Mouse (Mus musculus) thymus, adult 18-20 months (tissue): Measurements from ENCODE around the gene Mob3a.

Experiments
- DNase-seq, 2 experiments: peaks; one replicate each; pipeline ENCODE4 v3.0.0; 2022; ENCODE audit warnings: mixed read lengths in 2 of 2

Mob3a gene

DNA sequence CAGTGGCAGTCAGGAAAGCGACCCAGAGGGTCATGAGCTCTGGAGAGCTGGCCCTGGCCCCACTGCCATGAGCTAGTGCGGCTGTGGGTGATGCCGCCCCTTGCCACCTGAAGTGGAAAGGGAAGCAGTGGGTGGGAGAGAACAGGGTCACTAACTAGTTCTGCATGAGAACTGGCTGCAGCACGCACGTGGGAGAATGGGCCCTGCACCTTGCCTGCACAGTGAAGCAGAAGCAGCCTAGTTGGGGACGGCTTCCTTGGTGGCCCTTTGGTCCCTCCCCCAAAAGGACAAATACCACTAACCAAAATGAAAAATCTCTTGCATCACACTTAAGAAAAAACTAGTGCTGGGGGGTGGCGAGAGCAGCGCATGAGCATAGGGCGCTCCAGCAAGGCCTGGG, 3.2 kb downstream of the Mob3a start:
- DNase-seq, result no peak

DNA sequence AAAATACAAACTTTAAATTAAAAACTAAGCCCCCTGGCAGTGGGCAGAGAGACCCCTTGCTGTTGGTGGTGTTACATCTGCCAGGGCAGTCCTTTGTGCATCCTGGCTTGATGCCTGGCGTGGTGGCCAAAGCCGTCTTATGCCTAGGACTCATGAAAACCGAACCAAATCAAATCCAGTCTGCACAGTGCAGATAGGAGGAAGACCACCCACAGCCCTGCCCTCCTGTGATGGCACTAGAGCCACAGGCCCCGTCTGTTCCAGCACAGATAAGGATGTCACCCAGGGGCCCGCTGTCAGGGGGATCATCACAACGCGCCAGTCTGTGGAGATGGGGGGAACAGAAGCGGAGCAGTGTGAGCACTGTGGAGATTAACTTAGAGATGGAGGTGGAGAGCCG, 4.0 kb downstream of the Mob3a start:
- no peak for DNase-seq

DNA sequence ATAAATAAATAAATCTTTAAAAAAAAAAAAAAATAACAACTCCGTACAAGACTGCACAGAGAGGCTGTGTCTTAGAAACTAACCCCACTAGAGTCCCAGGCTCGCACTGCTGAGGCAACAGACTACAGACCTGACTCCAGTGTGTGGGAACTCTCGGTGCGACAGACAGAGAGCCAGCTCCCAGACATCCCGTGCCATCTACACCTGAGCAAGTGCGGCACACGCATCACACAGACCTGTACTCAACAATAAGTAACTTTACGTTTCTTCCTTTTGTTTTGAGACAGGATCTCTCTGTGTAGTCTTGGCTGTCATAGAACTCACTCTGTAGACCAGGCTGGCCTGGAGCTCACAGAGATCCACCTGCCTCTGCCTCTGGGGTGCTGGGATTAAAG, 4.4 kb downstream of the Mob3a start:
- DNase-seq, result no peak

DNA sequence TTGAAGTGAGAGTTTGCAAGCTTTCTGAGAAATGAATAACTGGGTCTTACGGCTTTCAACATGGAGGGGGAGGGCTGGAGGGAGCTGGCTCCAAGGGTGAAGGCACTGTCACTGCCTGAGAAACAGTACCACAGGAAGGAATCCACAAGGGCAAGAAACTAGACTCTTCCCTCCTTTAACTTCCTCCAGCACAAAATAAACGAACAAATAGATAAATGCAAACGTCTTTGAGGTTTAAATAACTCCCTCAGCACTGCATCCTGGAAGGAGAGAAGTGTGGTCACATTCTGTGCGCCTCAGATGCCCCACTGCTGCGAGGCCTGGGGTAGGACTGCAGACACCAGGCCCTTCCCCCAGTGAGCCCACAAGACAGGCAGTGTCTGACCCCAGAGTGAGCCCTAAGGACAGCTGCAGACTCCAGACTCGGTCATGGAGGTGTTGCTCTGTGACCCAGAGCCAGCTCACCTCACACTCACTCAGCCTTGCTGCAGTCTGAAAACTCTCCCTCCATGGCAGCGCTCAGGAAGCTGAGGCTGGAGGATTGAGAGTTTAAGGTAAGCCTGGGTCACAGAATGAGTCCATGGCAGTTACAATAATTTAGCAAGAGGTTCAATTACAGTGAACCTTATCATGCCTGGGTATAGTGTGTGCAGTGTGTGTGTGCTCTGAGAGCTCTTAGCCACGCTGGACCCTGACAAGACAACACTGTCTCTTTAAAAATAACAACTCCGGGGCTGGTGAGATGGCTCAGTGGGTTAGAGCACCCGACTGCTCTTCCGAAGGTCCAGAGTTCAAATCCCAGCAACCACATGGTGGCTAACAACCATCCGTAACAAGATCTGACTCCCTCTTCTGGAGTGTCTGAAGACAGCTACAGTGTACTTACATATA, 5.0 kb downstream of the Mob3a start:
- DNase-seq, result no peak

DNA sequence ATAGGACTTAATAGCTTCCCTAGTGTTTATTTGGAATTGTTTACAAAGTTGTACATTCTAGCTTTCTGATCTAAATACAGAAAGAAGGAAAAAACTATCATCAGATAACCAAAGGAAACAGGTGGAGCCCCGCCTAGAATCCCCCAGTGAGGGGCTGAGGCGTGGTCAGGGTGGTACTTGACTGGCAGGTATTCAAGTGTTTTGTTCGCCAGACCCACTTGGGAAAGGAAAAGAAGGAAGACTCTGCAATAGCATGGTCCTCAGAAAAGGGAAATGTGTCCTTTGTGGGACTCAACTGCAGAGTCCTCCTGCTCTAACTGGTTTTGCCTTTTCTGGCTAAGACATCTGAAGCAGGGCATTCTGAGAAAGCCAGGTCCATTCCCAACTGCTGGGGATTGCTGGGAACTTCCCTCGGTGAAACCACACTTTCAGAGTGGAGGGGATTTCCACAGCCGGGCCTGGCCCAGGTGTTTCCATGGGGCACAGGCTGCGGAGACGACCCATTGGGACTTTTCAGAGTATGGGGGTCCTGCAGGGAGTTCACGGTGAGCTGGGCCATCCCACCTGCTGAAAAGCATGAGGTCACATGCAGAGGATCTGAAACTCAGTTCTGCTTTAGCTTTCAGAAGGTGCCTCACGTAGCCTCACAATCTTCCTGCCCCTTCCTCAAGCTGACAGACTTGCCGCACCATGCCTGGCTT, 5.8 kb downstream of the Mob3a start:
- peak in 1 of 2 experiments; percentile 59 for DNase-seq

DNA sequence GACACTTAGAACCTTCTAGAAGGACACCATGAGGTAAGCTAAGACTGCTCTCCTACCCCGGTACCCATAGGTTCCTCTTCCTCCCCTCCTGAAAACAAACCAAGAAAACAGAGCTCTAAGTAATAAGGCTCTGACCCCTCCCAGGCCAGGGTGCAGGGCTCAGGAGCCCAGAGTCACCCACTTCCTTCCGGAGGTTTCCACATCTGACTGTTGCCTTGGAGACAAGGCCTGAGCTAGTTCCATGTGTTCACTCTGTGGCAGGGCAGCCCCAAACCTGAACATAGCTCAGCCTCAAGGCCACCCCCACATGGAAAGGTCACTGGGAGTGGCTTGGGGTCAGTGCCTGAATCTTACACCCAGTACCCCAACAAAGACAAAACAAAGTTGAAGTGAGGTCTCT, 6.6 kb downstream of the Mob3a start:
- DNase-seq, result peak; percentile 79 to 92

DNA sequence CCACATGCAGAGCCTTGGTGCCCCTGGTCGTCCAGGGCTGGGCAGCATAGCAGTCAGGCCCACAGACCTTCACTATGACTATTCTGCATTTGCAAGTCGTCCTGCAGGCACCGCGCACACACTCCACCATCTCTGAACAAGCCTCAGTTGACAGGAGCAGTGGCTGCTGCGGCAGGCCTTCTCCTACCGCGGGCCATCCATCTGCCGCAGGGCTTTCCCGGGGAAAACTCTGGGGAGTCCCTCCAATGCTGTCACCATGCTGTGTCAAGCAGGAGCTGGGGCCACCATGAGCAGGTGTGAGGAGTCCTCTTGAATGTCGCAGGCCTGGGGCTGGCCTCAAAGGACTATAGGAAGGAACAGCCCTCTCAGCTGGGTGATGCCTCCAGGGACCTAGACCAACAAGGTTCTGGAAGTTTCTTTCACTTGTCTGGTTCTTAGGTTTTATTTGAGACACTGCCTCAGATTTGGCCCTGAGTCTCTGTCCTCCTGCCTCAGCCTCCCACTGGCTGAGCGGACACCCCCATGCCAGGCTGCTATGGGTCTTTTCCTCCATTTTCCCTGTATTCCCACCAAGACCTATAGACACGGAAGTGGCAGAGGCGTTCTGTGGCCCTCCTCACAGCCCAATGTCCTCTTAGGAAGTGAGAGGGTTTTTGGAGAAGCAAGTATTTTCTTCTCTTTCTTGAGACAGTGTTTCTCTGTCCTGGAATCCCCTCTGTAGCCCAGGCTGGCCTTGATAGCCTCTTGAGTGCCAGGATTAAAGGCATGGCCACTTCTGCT, 7.4 kb downstream of the Mob3a start:
- DNase-seq, result no peak

DNA sequence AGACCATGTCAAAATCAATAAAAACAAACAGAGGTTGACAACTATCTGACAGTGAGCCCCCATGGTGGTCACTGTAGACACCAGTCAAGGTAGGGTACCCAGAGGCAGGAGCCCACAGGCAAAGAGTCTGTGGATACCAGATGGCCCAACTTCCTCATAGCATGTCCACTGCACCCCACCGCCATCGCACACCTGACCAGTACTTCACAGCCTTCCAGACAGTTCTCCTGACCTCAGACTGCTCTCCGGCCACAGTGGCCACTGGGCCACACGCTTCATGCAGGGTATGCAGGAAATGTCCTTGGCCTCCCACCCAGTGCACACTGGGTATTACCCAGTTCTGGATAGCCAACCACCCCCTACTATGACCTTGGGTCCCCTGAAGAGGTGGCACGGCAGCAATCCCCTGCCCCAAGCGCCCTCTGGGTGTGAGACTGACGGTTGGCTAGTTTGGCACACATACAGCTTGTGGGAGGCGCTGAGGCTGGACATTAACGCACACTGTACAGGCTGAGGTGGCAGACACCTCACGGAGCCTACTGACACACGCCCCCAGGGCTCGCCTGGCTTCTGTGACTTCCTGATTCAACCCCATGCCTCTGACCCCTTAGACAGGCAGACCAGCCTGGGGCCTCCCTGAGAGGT, 8.3 kb downstream of the Mob3a start:
- no peak for DNase-seq

DNA sequence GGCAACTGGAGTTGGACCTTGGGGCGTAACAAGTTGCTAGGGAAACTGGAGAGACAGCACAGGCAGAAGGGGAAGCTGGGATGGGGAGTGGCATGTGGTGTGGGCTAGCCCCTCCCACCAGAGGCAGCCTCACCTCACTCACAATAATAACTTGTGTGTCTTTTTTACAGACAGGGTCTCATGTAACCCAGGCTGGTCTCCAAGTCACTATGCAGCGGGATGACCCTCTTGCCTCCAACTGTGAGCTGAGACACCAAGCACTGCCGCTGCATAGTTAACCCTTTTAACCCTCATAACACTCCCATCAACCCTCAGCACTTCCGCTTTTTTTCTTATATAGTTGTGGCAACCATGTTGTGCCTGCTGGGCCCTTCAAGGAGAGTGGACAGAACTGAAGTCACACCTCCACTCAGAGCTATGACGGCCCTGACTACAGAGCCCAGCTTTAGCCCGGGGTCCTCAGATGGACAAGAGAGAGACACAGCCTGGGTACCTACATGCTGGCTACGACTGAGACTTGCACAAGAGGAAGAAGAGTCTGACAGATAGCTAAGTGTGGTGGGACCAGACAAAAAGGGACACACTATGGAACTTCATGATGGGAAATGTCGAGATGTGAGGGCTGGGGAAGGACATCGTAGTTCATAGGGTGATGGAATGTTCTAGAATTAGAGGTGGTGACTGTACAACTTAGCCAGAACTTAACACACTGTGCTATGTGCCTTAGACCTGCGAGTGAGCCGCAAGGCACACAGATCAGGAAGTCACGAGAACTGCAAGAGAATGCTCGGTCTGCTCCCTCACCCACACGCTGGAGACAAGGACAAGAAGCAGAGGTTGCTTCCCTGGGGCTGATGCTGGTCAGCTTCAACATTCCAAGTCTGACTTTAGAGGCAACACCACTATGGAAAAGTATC, 9.3 kb downstream of the Mob3a start:
- DNase-seq, result no peak

DNA sequence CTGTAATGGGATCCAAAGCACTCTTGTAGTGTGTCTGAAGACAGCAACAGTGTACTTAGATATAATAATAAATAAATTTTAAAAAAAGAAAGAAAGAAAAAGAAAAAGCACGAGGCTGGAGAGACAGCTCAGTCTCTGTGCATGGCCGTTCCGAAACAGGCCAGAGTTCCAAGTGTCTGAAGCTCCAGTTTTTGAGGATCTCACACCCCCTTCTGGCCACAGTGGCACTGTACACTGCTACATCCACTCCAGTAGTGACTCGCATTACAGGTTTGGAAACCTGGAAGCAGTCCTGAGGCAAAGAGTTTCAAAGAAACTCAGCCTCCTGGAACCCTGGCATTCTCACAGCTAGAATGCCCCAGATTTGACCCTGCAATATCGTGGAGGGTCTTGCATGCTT, 13.9 kb downstream of the Mob3a start:
- DNase-seq, result no peak

DNA sequence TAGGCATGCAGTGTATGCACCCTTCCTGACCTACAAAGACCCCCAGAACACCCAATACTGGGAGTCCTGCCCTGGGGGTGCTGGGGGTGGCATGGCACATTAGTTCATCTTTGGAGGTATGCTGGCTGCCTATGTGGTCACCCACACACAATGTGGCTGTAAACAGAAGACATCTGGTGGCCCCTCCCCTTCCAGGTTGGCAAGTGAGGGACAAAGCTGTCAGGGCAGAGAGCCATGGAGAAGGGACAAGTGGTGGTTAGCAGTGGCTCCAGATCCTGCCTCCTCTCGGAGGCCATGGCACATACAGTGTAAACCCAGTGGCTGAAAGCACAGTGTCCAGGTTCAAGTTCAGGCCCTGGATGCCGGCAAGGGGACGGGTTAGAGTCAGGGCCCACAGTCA, 15.2 kb downstream of the Mob3a start:
- no peak for DNase-seq

DNA sequence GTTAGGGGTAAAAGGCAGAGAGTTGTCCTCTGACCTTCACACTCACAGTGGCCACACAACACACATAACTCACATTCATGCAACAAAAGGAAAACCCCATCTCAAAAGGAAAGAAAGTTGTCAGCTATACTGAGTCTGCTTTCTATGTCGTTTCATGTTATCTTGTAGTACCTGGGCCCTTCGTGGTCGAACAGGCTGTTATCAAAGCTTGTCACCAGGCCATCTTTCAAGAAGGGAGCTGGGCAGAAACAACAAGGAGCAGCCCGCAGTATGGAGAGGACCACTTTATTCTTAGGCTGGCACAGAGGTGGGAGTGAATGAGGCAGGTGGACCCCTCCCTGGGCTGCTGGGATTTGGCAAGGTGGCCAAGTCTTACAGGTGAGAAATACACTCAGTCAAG, 16.8 kb downstream of the Mob3a start:
- no peak for DNase-seq

DNA sequence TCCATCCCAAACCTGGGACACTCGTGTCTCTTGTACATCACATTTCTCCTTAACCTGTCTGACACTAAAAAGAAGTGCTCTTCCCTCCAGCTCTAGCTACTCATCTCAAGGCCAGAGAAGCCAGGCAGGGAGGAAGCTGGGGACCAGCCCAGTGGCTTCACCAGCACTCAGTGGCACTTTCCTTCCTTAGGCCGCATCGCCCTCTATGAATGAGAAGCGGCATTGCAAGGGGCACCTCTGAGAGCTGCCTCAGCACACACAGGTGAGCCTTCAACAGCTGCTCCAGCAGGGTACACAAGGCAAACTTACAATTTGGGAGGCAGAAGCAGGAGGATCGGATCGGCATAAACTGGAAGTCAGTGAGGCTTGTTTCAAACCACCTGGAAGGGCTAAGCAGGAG, 17.6 kb downstream of the Mob3a start:
- peak; percentile 70 to 80 for DNase-seq

DNA sequence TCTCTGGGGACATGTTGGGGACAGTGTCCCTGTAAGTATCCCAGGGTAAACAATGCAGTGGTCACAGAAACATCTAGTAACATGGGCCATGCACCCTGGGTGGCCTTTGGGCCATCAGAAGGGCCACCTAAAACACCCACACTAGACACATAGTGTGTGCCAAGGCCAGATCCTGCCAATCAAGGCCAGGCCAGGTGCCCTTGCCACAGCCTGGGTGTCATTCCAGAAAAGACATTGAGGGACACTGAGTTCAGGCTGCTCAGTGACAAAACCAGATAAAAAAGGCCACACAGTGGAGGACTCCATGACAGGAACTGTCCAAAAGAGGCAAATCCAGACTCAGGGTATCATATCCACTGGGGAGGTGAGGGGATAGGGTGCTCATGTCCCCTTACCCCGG, 18.1 kb downstream of the Mob3a start:
- no peak for DNase-seq

DNA sequence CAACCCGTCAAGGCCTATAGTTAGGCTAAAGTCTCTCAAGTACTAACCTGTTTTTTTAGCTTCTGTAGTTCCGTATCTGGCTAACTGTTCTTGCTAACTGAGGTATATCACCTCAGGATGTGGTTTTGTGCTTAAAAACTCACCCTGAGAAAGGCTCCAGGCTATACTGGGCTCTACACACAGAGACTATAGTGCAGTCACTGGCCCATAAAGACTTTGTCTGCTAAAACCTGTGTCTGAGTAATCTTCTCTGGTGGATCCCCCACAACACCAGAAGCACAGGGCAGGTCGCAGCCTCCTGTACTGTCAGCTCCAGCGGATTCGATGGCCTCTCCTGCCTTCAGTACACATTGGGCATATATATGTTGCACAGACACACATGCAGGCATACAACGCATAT, 19.8 kb downstream of the Mob3a start:
- DNase-seq, result no peak

DNA sequence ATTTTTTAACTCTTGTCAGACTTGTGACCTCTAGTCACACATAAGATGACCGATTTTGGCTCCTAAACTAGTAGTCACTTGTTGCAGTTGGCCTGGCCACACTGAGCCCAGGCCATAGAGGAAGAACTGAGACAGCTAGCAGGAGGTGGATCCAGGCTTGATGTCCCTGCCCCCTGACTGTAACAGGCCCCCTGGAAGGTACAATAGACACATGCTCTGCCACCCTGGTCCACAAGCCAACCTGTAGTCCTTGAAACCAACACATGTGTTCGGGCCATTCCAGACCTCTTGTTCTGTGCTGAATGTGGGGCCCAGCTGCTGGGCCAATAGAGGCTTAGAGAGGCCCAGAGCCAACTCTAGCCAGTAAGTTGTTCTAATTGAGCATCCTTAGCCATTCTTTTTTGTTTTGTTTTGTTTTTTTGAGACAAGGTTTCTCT, 21.5 kb downstream of the Mob3a start:
- no peak for DNase-seq

DNA sequence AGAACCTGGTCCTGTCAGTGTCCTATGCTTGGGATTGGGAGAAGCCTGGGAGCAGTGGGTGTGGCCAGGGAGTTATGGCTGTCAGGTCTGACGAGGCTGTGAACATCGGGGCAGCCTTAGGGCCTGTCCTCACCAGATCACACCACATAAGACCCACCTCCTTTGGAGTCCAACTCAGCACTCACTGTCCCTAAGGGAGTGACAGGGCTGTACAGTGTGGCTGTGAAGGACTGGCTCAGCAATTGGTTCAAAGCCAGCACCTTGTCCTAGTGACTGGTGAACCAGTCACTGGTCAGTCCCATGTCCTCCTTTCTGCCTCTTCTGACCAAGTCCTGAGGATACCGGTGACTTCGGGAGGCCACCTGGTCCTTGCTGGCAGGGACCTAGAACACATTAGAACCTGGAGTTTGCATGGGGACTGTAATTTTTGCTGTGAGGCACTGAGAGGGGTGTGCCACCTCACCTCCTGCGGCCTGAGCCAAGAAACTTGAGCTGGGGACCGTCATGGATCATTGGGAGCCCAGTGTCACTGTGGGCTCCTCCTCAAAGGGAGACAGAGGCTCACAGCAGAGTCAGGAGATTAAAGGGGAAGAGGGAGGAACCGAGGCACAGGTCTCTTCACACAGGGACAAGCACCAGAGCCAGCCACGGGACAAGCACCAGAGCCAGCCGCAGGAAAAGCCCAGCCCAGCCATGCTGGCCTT, 22.1 kb downstream of the Mob3a start:
- no peak for DNase-seq

DNA sequence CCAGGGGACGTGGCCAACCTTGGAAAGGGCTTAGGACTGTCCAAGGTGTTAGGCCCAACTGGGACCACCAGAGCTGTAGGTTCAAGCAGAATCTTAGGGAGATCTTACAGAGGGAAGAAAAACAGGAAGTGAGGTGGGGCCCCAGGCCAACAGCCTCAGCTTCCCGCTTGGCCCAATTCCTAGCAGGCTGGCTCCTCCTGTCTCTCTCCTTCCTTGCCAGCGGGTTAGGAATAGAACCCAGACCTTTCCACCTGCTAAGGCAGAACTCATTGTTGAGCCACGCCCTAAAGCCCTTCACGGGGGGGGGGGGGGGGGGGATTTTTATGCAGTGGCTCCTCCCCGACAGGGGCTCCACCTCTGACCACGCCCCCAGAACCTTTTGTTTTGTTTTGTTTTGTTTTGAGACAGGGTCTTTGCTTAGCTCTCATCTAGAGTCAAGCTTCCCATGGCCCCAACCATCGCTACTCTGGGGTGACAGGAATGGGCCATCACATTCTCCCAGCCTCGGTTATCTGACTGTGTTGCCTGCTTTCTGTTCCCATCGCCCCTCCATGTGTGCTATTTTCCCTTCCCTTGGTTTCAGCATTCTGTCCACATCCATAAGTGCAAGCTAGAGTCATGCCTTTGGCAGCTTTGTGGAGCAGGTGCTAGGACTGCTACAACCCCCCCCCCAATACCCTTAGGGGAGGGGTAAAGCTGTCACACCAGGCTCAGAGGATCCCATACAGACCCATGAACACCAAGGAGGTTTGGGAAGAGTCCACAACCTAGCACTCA, 23.0 kb downstream of the Mob3a start:
- DNase-seq, result no peak

DNA sequence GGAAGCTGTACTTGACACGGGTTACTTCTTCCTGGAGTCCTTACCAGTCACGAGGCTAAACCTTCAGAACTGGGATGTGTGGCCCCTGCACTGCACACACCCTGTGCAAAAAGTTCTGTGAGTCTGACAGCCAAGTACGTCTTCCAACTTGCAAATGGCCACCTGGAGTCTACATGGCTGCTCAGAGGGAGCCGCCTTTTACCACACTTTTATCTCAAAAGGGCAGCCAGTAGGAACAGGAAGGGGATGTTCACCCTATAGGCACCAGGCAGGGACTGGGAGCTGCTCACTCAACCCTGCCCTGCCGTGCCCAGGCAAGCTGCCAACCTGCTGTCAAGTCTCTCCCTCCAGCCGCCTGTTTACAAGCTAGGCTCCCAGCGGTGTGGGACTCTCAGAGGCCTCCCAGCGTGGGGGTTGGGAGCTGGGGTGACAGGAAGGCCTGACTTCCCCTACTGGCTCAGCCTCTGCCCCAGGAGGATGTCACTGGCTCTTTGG, 23.8 kb downstream of the Mob3a start, which contains the start of gene Mknk2:
Gene Mknk2, minus strand, starts transcription at position 171 of the 495 bp plus-strand sequence.
- peak; percentile 90 to 95 for DNase-seq
